Mouse (Mus musculus): ENCODE measurements around the gene Krr1. TPM values are rescaled to one million over a fixed set of nuclear protein-coding genes. Genes with fewer than 3 reads are reported as not detected.

The Krr1 gene
- polyA plus RNA-seq (2012; fragmentation: generic; extraction: Trizol) = 10.2 TPM
- long read RNA-seq, experiment 1, full-length matches to known transcripts = 31 of 33 reads
- long read RNA-seq, experiment 1, partial matches to known transcripts = 0 of 33 reads
- long read RNA-seq, experiment 1, other reads (novel, unspliced or antisense) = 2 of 33 reads
- long read RNA-seq, experiment 2, full-length matches to known transcripts = 303 of 310 reads
- long read RNA-seq, experiment 2, partial matches to known transcripts = 1 of 310 reads
- long read RNA-seq, experiment 2, other reads (novel, unspliced or antisense) = 6 of 310 reads

GRCm38 (mm10) chr10:111972542-111973361 is at the start of gene Krr1:
Krr1 (plus strand) TSS chr10:111972664.
- peak within 1 kb of the TSS; percentile 94 for H3ac ChIP-seq (ENCODE audit: control insufficient read depth, insufficient read length, low read depth)
- peaks cover 53% of the 10 kb centered on the region for H3K79me2 ChIP-seq (ENCODE audit: control insufficient read depth, insufficient read depth)
- no peaks in the 10 kb centered on the region for H3K27me3 ChIP-seq (ENCODE audit: control insufficient read depth, insufficient read depth, insufficient read length)
- no peak for TF ChIP-seq CTCF (IDR thresholded peaks at IDR 0.05; ENCODE audit: control insufficient read depth, insufficient read depth, insufficient read length)
- TF ChIP-seq USF1 (IDR thresholded peaks at IDR 0.05; ENCODE audit: low read depth) = peak; percentile 62
- no peak for TF ChIP-seq MYOG (IDR thresholded peaks at IDR 0.05; ENCODE audit: control insufficient read depth, extremely low read depth, insufficient read length)
- peak; percentile 48 for TF ChIP-seq MAX (IDR thresholded peaks at IDR 0.05)
- TF ChIP-seq MYOD1 (IDR thresholded peaks at IDR 0.05; ENCODE audit: control insufficient read depth, insufficient read length, low read depth) = no peak
- no peak for TF ChIP-seq CEBPB (IDR thresholded peaks at IDR 0.05; ENCODE audit: low read depth)
- no peak for TF ChIP-seq FOSL1 (IDR thresholded peaks at IDR 0.05; ENCODE audit: insufficient read depth, low read length, poor library complexity, severe bottlenecking)
- H3K36me3 ChIP-seq (ENCODE audit: control insufficient read depth, insufficient read depth) = peaks cover 22% of the 10 kb centered on the region
- peaks cover 44% of the 10 kb centered on the region for H3K79me3 ChIP-seq (ENCODE audit: low read depth)
- H3K4me3 ChIP-seq (ENCODE audit: insufficient read depth, poor library complexity, severe bottlenecking) = peak within 1 kb of the TSS; percentile 96

- H3K4me3 ChIP-seq (ENCODE audit: insufficient read depth, poor library complexity, severe bottlenecking) = no peak overlapping the region
- TF ChIP-seq FOSL1 (IDR thresholded peaks at IDR 0.05; ENCODE audit: insufficient read depth, low read length, poor library complexity, severe bottlenecking) (no peak), MYOG (IDR thresholded peaks at IDR 0.05; ENCODE audit: control insufficient read depth, extremely low read depth, insufficient read length) (no peak), MYOD1 (IDR thresholded peaks at IDR 0.05; ENCODE audit: control insufficient read depth, insufficient read length, low read depth) (no peak), CTCF (IDR thresholded peaks at IDR 0.05; ENCODE audit: control insufficient read depth, insufficient read depth, insufficient read length) (no peak), USF1 (IDR thresholded peaks at IDR 0.05; ENCODE audit: low read depth) (no peak)
- no peaks in the 10 kb centered on the region for H3K79me2 ChIP-seq (ENCODE audit: control insufficient read depth, insufficient read depth)
- H3K27me3 ChIP-seq (ENCODE audit: control insufficient read depth, insufficient read depth, insufficient read length) = no peaks in the 10 kb centered on the region
- H3ac ChIP-seq (ENCODE audit: control insufficient read depth, insufficient read length, low read depth) = no peak overlapping the region
- H3K79me3 ChIP-seq (ENCODE audit: low read depth) = no peaks in the 10 kb centered on the region
- no peaks in the 10 kb centered on the region for H3K36me3 ChIP-seq (ENCODE audit: control insufficient read depth, insufficient read depth)
Measured at GRCm38 (mm10) chr10:111923503-111924135, 48.8 kb upstream of the Krr1 start.

DNA sequence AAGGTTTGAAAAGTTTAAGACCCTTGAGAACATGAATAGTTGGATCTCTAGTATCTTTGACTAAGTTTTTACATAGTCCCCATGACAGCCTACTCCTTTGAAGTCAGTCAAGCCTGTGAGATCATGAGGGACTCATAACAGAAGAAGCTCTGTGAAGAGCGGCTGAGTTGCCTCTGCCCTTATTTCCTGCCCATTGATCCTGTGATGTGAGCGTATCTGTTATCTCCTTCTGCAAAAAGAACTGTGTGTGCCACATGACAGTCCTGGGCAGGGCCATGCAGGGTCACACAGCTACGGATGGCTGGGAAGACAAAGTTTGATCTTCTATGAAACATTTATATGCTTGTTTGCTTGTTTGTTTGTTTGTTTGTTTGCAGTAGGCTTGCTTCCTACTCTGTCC is 48.3 kb upstream of the Krr1 start:
- TF ChIP-seq USF1 (IDR thresholded peaks at IDR 0.05; ENCODE audit: low read depth) (no peak), MYOG (IDR thresholded peaks at IDR 0.05; ENCODE audit: control insufficient read depth, extremely low read depth, insufficient read length) (no peak), MAX (IDR thresholded peaks at IDR 0.05) (no peak), CEBPB (IDR thresholded peaks at IDR 0.05; ENCODE audit: low read depth) (no peak), CTCF (IDR thresholded peaks at IDR 0.05; ENCODE audit: control insufficient read depth, insufficient read depth, insufficient read length) (no peak), MYOD1 (IDR thresholded peaks at IDR 0.05; ENCODE audit: control insufficient read depth, insufficient read length, low read depth) (no peak), FOSL1 (IDR thresholded peaks at IDR 0.05; ENCODE audit: insufficient read depth, low read length, poor library complexity, severe bottlenecking) (no peak)
- Histone ChIP-seq H3K36me3 (ENCODE audit: control insufficient read depth, insufficient read depth) (no peaks in the 10 kb centered on the region), H3K4me3 (ENCODE audit: insufficient read depth, poor library complexity, severe bottlenecking) (no peak overlapping the region), H3ac (ENCODE audit: control insufficient read depth, insufficient read length, low read depth) (no peak overlapping the region), H3K79me3 (ENCODE audit: low read depth) (no peaks in the 10 kb centered on the region), H3K79me2 (ENCODE audit: control insufficient read depth, insufficient read depth) (no peaks in the 10 kb centered on the region), H3K27me3 (ENCODE audit: control insufficient read depth, insufficient read depth, insufficient read length) (no peaks in the 10 kb centered on the region)

- Histone ChIP-seq H3K36me3 (ENCODE audit: control insufficient read depth, insufficient read depth) (no peaks in the 10 kb centered on the region), H3ac (ENCODE audit: control insufficient read depth, insufficient read length, low read depth) (no peak overlapping the region), H3K4me3 (ENCODE audit: insufficient read depth, poor library complexity, severe bottlenecking) (no peak overlapping the region), H3K79me2 (ENCODE audit: control insufficient read depth, insufficient read depth) (no peaks in the 10 kb centered on the region), H3K27me3 (ENCODE audit: control insufficient read depth, insufficient read depth, insufficient read length) (no peaks in the 10 kb centered on the region), H3K79me3 (ENCODE audit: low read depth) (no peaks in the 10 kb centered on the region)
- TF ChIP-seq CEBPB (IDR thresholded peaks at IDR 0.05; ENCODE audit: low read depth) = no peak
- TF ChIP-seq FOSL1 (IDR thresholded peaks at IDR 0.05; ENCODE audit: insufficient read depth, low read length, poor library complexity, severe bottlenecking) = no peak
- TF ChIP-seq MAX (IDR thresholded peaks at IDR 0.05) = no peak
- TF ChIP-seq MYOG (IDR thresholded peaks at IDR 0.05; ENCODE audit: control insufficient read depth, extremely low read depth, insufficient read length) = no peak
- TF ChIP-seq MYOD1 (IDR thresholded peaks at IDR 0.05; ENCODE audit: control insufficient read depth, insufficient read length, low read depth) = no peak
- no peak for TF ChIP-seq CTCF (IDR thresholded peaks at IDR 0.05; ENCODE audit: control insufficient read depth, insufficient read depth, insufficient read length)
- TF ChIP-seq USF1 (IDR thresholded peaks at IDR 0.05; ENCODE audit: low read depth) = no peak
Measured at GRCm38 (mm10) chr10:111924716-111925488, 47.6 kb upstream of the Krr1 start.

- Histone ChIP-seq H3K79me2 (ENCODE audit: control insufficient read depth, insufficient read depth) (no peaks in the 10 kb centered on the region), H3K36me3 (ENCODE audit: control insufficient read depth, insufficient read depth) (no peaks in the 10 kb centered on the region), H3K4me3 (ENCODE audit: insufficient read depth, poor library complexity, severe bottlenecking) (no peak overlapping the region), H3K79me3 (ENCODE audit: low read depth) (no peaks in the 10 kb centered on the region), H3K27me3 (ENCODE audit: control insufficient read depth, insufficient read depth, insufficient read length) (no peaks in the 10 kb centered on the region), H3ac (ENCODE audit: control insufficient read depth, insufficient read length, low read depth) (no peak overlapping the region)
- TF ChIP-seq MAX (IDR thresholded peaks at IDR 0.05) (no peak), FOSL1 (IDR thresholded peaks at IDR 0.05; ENCODE audit: insufficient read depth, low read length, poor library complexity, severe bottlenecking) (no peak), CEBPB (IDR thresholded peaks at IDR 0.05; ENCODE audit: low read depth) (no peak), MYOD1 (IDR thresholded peaks at IDR 0.05; ENCODE audit: control insufficient read depth, insufficient read length, low read depth) (no peak), CTCF (IDR thresholded peaks at IDR 0.05; ENCODE audit: control insufficient read depth, insufficient read depth, insufficient read length) (no peak), MYOG (IDR thresholded peaks at IDR 0.05; ENCODE audit: control insufficient read depth, extremely low read depth, insufficient read length) (no peak), USF1 (IDR thresholded peaks at IDR 0.05; ENCODE audit: low read depth) (no peak)
Measured at GRCm38 (mm10) chr10:111925489-111925860, 47.0 kb upstream of the Krr1 start.

Data from C2C12 (cell line).